Comparison of ENCODE assay signal across 20 mouse cellular contexts in genomic region chr9:121807947-121808346, GRCm38 (mm10). TPM values are rescaled to one million over a fixed set of nuclear protein-coding genes. Genes with fewer than 3 reads are reported as not detected.
DNase-seq lines count a peak whose midpoint lies in the region.
"Had no signal": no experiment of that assay in that cellular context is flagged by ENCODE, and none has a peak within 500 bp of the region (broad histone marks: within the 10 kb centered on the region; RNA-seq: fewer than 3 reads in every experiment).

No protein-coding gene starts in this region.

- H3K4me3 ChIP-seq in limb, embryonic 10.5 days = no peak overlapping the region
- H3K4me3 ChIP-seq: erythroblast, embryonic 14.5 days; heart, embryonic 10.5 days had no signal

- H3K27ac ChIP-seq in limb, embryonic 10.5 days = 0 out of 2 replicates have a peak overlapping the region, but pooled peaks have one; percentile 12
- H3K27ac ChIP-seq: heart, embryonic 10.5 days; macrophage had no signal

- H3K27me3 ChIP-seq in limb, embryonic 10.5 days (ENCODE audit: low read depth, poor library complexity, severe bottlenecking) = no peaks in the 10 kb centered on the region

- intact Hi-C loops in left cerebral cortex, postnatal 4 days (cut with DNase I) = no loop called here

- 65% methylated on average over 7 of the region's 7 CpGs for WGBS in limb, embryonic 10.5 days

- H3K9me3 ChIP-seq in limb, embryonic 10.5 days (replicated peaks) = no peaks in the 10 kb centered on the region
- H3K9me3 ChIP-seq: heart, embryonic 10.5 days had no signal

- peak; percentile 88 for DNase-seq in heart, adult 11 months
- DNase-seq in heart, postnatal 4 days = no peak
- peak; percentile 52 for DNase-seq in left cerebral cortex, postnatal 4 days
- DNase-seq in left cerebral cortex, adult 11 months (ENCODE audit: low spot score) = no peak
- DNase-seq in cerebellum, postnatal 14 days = peak; percentile 52 to 68
- no peak for DNase-seq in limb, embryonic 10.5 days (ENCODE audit: low spot score)
- no peak for DNase-seq in right cerebral cortex, postnatal 25 days
- DNase-seq in adrenal gland, postnatal 36 days = no peak
- DNase-seq: embryo, embryonic 11 days; forebrain, postnatal 0 days; gastrocnemius, postnatal 10 days; heart, postnatal 36 days; kidney, postnatal 10 days; lung, adult 18-20 months; midbrain, embryonic 14.5 days; thymus, adult 2 months had no signal

- H3K4me1 ChIP-seq in limb, embryonic 10.5 days = peaks cover 7% of the 10 kb centered on the region; the same call in 1 of the 2 replicates

- no peaks in the 10 kb centered on the region for H3K36me3 ChIP-seq in limb, embryonic 10.5 days
- H3K36me3 ChIP-seq: heart, embryonic 10.5 days had no signal

RNA-seq across cellular contexts. Expression of gene Hhatl, which starts 15.6 kb away (rescaled TPM):
- 10 to 100 TPM; 72.5 to 84.4 TPM for total RNA-seq in heart, postnatal 4 days (2021)
- total RNA-seq in left cerebral cortex, postnatal 4 days (2021) = under 1 TPM in 1 of 2 experiments, not detected in 1; 0.93 TPM
- not detected in 2 replicates for polyA plus RNA-seq in limb, embryonic 10.5 days (2016; fragmentation: Nextera tagmentation; extraction: Ambion mirVana)
- total RNA-seq in adrenal gland, postnatal 36 days (2021) = not detected
- polyA plus RNA-seq: erythroblast, embryonic 14.5 days; macrophage had no signal

RNA-seq across cellular contexts. Expression of gene Klhl40, which starts 30.5 kb away (rescaled TPM):
- total RNA-seq in heart, postnatal 4 days (2021) = 10 to 100 TPM; 14.1 to 15.4 TPM
- total RNA-seq in left cerebral cortex, postnatal 4 days (2021) = 1 to 10 TPM; 1.3 TPM
- polyA plus RNA-seq in limb, embryonic 10.5 days (2016; fragmentation: Nextera tagmentation; extraction: Ambion mirVana) = 0.10 and 0.71 TPM in 2 replicates
- total RNA-seq in adrenal gland, postnatal 36 days (2021) = under 1 TPM in 1 of 2 experiments, not detected in 1; 0.16 TPM
- polyA plus RNA-seq: erythroblast, embryonic 14.5 days; macrophage; small intestine, adult 2 months had no signal

RNA-seq across cellular contexts. Expression of gene Ccdc13, which starts 31.3 kb away (rescaled TPM):
- total RNA-seq in heart, postnatal 4 days (2021) = not detected
- 1 to 10 TPM; 3.9 to 4.3 TPM for total RNA-seq in left cerebral cortex, postnatal 4 days (2021)
- polyA plus RNA-seq in limb, embryonic 10.5 days (2016; fragmentation: Nextera tagmentation; extraction: Ambion mirVana) = 0.36 and 0.38 TPM in 2 replicates
- total RNA-seq in adrenal gland, postnatal 36 days (2021) = 1 to 10 TPM; 1.0 to 1.1 TPM
- total RNA-seq: heart, postnatal 36 days had no signal
- polyA plus RNA-seq: erythroblast, embryonic 14.5 days; macrophage had no signal

RNA-seq across cellular contexts. Expression of gene Zfp651, which starts 48.8 kb away (rescaled TPM):
- total RNA-seq in heart, postnatal 4 days (2021) = 10 to 100 TPM; 75.6 to 81.6 TPM
- 10 to 100 TPM; 87.2 to 91.9 TPM for total RNA-seq in left cerebral cortex, postnatal 4 days (2021)
- 4.4 and 7.0 TPM in 2 replicates for polyA plus RNA-seq in limb, embryonic 10.5 days (2016; fragmentation: Nextera tagmentation; extraction: Ambion mirVana)
- 10 to 100 TPM; 40.5 to 49.7 TPM for total RNA-seq in adrenal gland, postnatal 36 days (2021)

RNA-seq across cellular contexts. Expression of gene Higd1a, which starts 50.2 kb away (rescaled TPM):
- 100 to 1,000 TPM; 153 to 165 TPM for total RNA-seq in heart, postnatal 4 days (2021)
- total RNA-seq in left cerebral cortex, postnatal 4 days (2021) = 10 to 100 TPM; 55.9 to 58.7 TPM
- polyA plus RNA-seq in limb, embryonic 10.5 days (2016; fragmentation: Nextera tagmentation; extraction: Ambion mirVana) = 174 and 201 TPM in 2 replicates
- 100 to 1,000 TPM in 1 of 2 experiments, 10 to 100 TPM in 1; 80.9 to 105 TPM for total RNA-seq in adrenal gland, postnatal 36 days (2021)

Comparison
In these comparisons a context has a peak if more than half of its experiments do, and no peak if none do; other contexts are left out.
1. DNase-seq: peak in heart, adult 11 months (single experiment), left cerebral cortex, postnatal 4 days (single experiment) and cerebellum, postnatal 14 days (2 of 2); none in heart, postnatal 4 days (single experiment), left cerebral cortex, adult 11 months (single experiment), limb, embryonic 10.5 days (single experiment), right cerebral cortex, postnatal 25 days (single experiment) and adrenal gland, postnatal 36 days (0 of 2).
2. RNA of gene Hhatl, which starts 15.6 kb away (total RNA-seq): 72.5 to 84.4 TPM in heart, postnatal 4 days; 0.93 TPM in left cerebral cortex, postnatal 4 days and not detected in adrenal gland, postnatal 36 days; every median in the first group is over 10 times any median in the second.
3. RNA of gene Klhl40, which starts 30.5 kb away (total RNA-seq): 14.1 to 15.4 TPM in heart, postnatal 4 days; 1.3 TPM in left cerebral cortex, postnatal 4 days and 0.16 TPM in adrenal gland, postnatal 36 days; every median in the first group is over 4 times any median in the second.